13 mouse cellular contexts compared by ENCODE assay signal in genomic region chr17:30973332-30973731, GRCm38 (mm10). TPM values are rescaled to one million over a fixed set of nuclear protein-coding genes. Genes with fewer than 3 reads are reported as not detected.
A peak's percentile ranks its signal among the peaks of the same experiment; 100 is the strongest.
DNase-seq lines count a peak whose midpoint lies in the region; ATAC-seq and TF ChIP-seq lines count a peak whose summit lies in the region.
"Had no signal": no experiment of that assay in that cellular context is flagged by ENCODE, and none has a peak within 500 bp of the region (broad histone marks: within the 10 kb centered on the region; RNA-seq: fewer than 3 reads in every experiment).

No protein-coding gene starts in this region.

- no peaks in the 10 kb centered on the region for H3K36me3 ChIP-seq in heart, embryonic 16.5 days (ENCODE audit: control insufficient read depth, insufficient read depth)
- H3K36me3 ChIP-seq in heart, adult 2 months (ENCODE audit: control insufficient read depth, insufficient read depth, low read length), result no peaks in the 10 kb centered on the region
- H3K36me3 ChIP-seq in megakaryocyte, embryonic 14.5 days (replicated peaks; ENCODE audit: low read length), result no peaks in the 10 kb centered on the region
- no peaks in the 10 kb centered on the region for H3K36me3 ChIP-seq in stomach, embryonic 16.5 days (ENCODE audit: control insufficient read depth, insufficient read depth, low read length)

- no peak overlapping the region for H3K27ac ChIP-seq in heart, embryonic 16.5 days (ENCODE audit: low read length)
- no peak overlapping the region for H3K27ac ChIP-seq in heart, adult 2 months
- H3K27ac ChIP-seq in stomach, embryonic 16.5 days (ENCODE audit: low read length), result peak overlapping the region; percentile 13

- H3K9me3 ChIP-seq in heart, embryonic 16.5 days (replicated peaks; ENCODE audit: control insufficient read depth, low read length), result no peaks in the 10 kb centered on the region
- no peaks in the 10 kb centered on the region for H3K9me3 ChIP-seq in megakaryocyte, embryonic 14.5 days
- H3K9me3 ChIP-seq in stomach, embryonic 16.5 days (replicated peaks; ENCODE audit: control insufficient read depth, low read length), result no peaks in the 10 kb centered on the region

- intact Hi-C loops in heart, adult 2 months (cut with DNase I), result no loop called here

- no peak overlapping the region for H3K4me3 ChIP-seq in heart, embryonic 16.5 days (ENCODE audit: low read length)
- no peak overlapping the region for H3K4me3 ChIP-seq in heart, adult 2 months
- peak overlapping the region; percentile 46 for H3K4me3 ChIP-seq in megakaryocyte, embryonic 14.5 days (replicated peaks)
- no peak overlapping the region for H3K4me3 ChIP-seq in stomach, embryonic 16.5 days (replicated peaks; ENCODE audit: low read length)

- 32% methylated on average over 6 of the region's 6 CpGs for WGBS in heart, embryonic 16.5 days
- 16% methylated on average over 6 of the region's 6 CpGs for WGBS in heart, adult 2 months
- 40% methylated on average over 6 of the region's 6 CpGs for whole genome bisulfite sequencing in stomach, embryonic 16.5 days

- no peaks in the 10 kb centered on the region for H3K79me2 ChIP-seq in heart, adult 2 months (replicated peaks; ENCODE audit: control insufficient read depth, insufficient read depth, low read length)

- ATAC-seq in heart, embryonic 16.5 days (replicated peaks; ENCODE audit: extremely low read depth, insufficient read depth, low FRiP score), result peak; percentile 75
- ATAC-seq in megakaryocyte, adult 5-6 weeks (ENCODE audit: poor library complexity, severe bottlenecking), result no peak
- peak; percentile 66; the same call in 1 of the 2 replicates for ATAC-seq in stomach, embryonic 16.5 days (ENCODE audit: insufficient read depth, low FRiP score)

- H3K27me3 ChIP-seq in heart, embryonic 16.5 days (ENCODE audit: control insufficient read depth, insufficient read depth, low read length), result no peaks in the 10 kb centered on the region
- H3K27me3 ChIP-seq in heart, adult 2 months (ENCODE audit: control insufficient read depth, insufficient read depth, low read length), result no peaks in the 10 kb centered on the region
- H3K27me3 ChIP-seq in megakaryocyte, embryonic 14.5 days (replicated peaks), result peaks cover 18% of the 10 kb centered on the region
- H3K27me3 ChIP-seq in stomach, embryonic 16.5 days (ENCODE audit: control insufficient read depth, insufficient read depth, low read length), result no peaks in the 10 kb centered on the region

- no peak overlapping the region for H3K9ac ChIP-seq in heart, embryonic 16.5 days (ENCODE audit: low read length)
- no peak overlapping the region for H3K9ac ChIP-seq in heart, adult 2 months (ENCODE audit: low read depth, low read length)
- no peak overlapping the region for H3K9ac ChIP-seq in stomach, embryonic 16.5 days (ENCODE audit: low read length)

- no peak for TF ChIP-seq CTCF in heart, adult 2 months (IDR thresholded peaks at IDR 0.05)

- no peak for TF ChIP-seq POLR2A in heart, adult 2 months (IDR thresholded peaks at IDR 0.05; ENCODE audit: insufficient read depth, low read depth, low read length)

- TF ChIP-seq EP300 in heart, adult 2 months (IDR thresholded peaks at IDR 0.05; ENCODE audit: insufficient read depth, low read depth, low read length), result no peak

- no peak for DNase-seq in heart, adult 2 months
- DNase-seq in kidney, postnatal 25 days, result peak; percentile 35 to 55
- DNase-seq in testis, postnatal 10 days (ENCODE audit: low spot score), result no peak
- DNase-seq in cerebellum, adult 8-10 months, result no peak
- DNase-seq: cerebellum, adult 9-11 months had no signal

- H3K4me2 ChIP-seq in heart, embryonic 16.5 days (ENCODE audit: low read depth, low read length), result no peak overlapping the region
- H3K4me2 ChIP-seq in stomach, embryonic 16.5 days (ENCODE audit: low read depth, low read length), result no peak overlapping the region

- no peaks in the 10 kb centered on the region; the same call in 1 of the 2 replicates for H3K4me1 ChIP-seq in heart, embryonic 16.5 days (ENCODE audit: control insufficient read depth, insufficient read depth, low read length)
- H3K4me1 ChIP-seq in heart, adult 2 months (ENCODE audit: control insufficient read depth, insufficient read depth, low read length), result peaks cover 11% of the 10 kb centered on the region
- peaks cover 20% of the 10 kb centered on the region for H3K4me1 ChIP-seq in megakaryocyte, embryonic 14.5 days
- H3K4me1 ChIP-seq in stomach, embryonic 16.5 days (ENCODE audit: control insufficient read depth, insufficient read depth, low read length), result peaks cover 7% of the 10 kb centered on the region

RNA-seq across cellular contexts. Expression of gene Umodl1, which starts 18.9 kb away (rescaled TPM):
- 1.5 and 3.0 TPM in 2 replicates for polyA plus RNA-seq in heart, embryonic 16.5 days (2015; fragmentation: Nextera tagmentation; extraction: Ambion mirVana)
- not detected for total RNA-seq in heart, adult 2 months (2021)
- polyA plus RNA-seq in heart, adult 2 months (2012; rRNA removed), result not detected in 2 replicates
- 0.03 TPM in 1 of 2 replicates, not detected in the other for polyA plus RNA-seq in megakaryocyte, embryonic 14.5 days (2012; ENCODE audit: insufficient read depth, low replicate concordance)
- not detected in 2 replicates for total RNA-seq in megakaryocyte, adult 5-6 weeks (2015)
- total RNA-seq in megakaryocyte, adult 5-6 weeks (2017), result not detected in 2 replicates
- polyA plus RNA-seq in stomach, embryonic 16.5 days (2015; fragmentation: Nextera tagmentation; extraction: Ambion mirVana), result not detected in 2 replicates
- total RNA-seq: heart, adult 18-20 months had no signal
- polyA plus RNA-seq: neural tube, embryonic 14.5 days; spleen, adult 2 months; urinary bladder, adult 2 months had no signal

Comparison
In these comparisons a context has a peak if more than half of its experiments do, and no peak if none do; other contexts are left out.
1. DNase-seq: peak in kidney, postnatal 25 days (2 of 2); none in heart, adult 2 months (0 of 2), testis, postnatal 10 days (single experiment) and cerebellum, adult 8-10 months (single experiment).